Mouse (Mus musculus) gastrocnemius, postnatal 36 days (tissue): ENCODE measurements around the gene Cd180. TPM values are rescaled to one million over a fixed set of nuclear protein-coding genes. Genes with fewer than 3 reads are reported as not detected.
"Not testable (repeated sequence)": the region's sequence is repeated elsewhere in the genome, so short reads cannot be mapped to it uniquely, and the experiment has no call there.

Experiments
- DNase-seq, 2 experiments: peaks; one replicate each; pipeline ENCODE4 v3.0.0; 2022
- intact Hi-C: fragments of 180-260 bp; cut with DNase I; formaldehyde crosslinking; loops from one replicate; pipeline ENCODE4 v1.15.1; 2025
- total RNA-seq, 2 experiments: library from RNA; stranded (reverse); gene quantifications; 2 replicates each; pipeline ENCODE4 v1.2.3; 2021

Cd180 gene
- total RNA-seq, 2 experiments from 2014 or later = 0.27 to 0.28 TPM

DNA sequence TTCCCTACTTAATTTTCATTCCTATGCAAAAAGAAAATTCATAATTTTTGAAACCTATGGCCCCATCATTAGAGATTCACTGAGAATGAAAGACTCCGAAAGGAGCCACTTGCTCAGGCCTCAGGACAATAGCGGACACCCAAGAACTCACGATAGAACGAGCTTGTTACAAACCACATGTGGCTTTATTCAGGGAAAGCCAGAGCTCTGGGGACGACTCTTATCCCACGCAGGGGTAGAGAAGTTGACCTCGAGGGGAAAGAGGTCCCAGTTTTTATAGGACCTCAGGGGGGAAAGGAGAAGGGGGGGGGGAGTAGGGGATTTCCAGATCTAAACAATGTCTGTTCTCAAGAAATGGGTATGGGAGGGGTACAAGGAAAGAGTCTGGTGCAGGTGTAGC is 35.6 kb downstream of the Cd180 start:
- DNase-seq, intact Hi-C loops: not testable (repeated sequence)

DNA sequence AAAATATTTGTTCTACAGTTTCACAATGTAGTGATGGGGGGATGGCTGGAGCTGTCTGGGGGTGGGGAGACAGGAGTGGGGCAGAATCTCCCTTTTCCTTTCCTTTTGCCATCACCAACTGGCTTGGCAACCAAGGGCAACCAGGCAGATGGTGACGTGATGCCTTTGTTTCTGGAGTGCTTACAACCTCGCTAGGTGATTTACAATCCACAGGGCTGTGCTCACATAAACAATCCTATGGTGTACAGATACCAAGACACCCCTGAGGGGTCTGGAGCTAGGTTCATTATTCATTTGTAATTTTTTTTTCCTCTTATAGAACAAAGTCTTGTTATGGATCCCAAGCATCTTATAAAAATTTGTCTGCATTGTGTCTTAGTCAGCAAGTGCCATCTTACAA is 39.7 kb downstream of the Cd180 start:
- intact Hi-C loops = no loop called here
- DNase-seq = no peak

GRCm38 (mm10) chr13:102737811-102738210 is 44.5 kb downstream of the Cd180 start:
- intact Hi-C loops = no loop called here

GRCm38 (mm10) chr13:102739720-102740535 is 46.6 kb downstream of the Cd180 start:
- intact Hi-C loops = no loop called here
- DNase-seq = no peak

More at GRCm38 (mm10) chr13:102737811-102738210, 44.5 kb downstream of the Cd180 start:
- DNase-seq = no peak

DNA sequence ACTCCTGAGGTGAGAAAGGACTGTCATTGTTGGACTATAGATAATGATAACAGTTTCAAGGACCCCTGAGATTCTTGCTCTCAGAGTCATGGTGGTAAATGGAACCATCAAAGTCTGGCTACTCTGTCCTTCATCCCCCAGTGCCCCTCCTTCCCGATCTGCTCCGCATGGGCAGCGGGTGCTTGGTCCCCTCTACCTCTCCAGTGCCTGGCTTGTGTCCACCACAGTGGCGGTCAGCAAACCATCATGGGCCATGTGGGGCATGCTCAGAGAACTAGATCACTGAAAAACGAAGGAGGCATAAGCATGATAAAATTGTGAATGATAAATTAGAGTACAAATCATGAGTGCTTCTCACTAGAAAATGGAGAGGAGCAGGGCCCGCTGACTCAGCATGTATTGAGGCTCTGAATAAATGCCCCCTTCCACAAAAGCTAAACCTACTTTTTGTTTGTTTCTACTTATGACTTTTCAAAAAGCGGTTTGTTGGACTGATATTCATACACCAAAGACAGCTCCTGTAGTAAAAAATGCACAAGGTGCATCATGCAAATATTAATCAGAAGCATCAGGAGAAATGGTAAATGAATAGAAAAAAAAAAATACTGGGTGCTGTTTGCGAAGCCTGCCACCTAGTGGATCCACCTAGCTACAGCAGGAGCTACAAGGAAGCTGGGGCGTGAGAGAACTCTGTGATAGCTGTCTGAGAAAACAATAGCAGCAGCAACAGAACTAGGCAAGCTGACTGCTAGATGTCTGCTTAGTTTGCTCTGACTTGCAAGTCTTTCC is 51.3 kb downstream of the Cd180 start:
- intact Hi-C loops = loop anchor here (2.0 kb wide), 1 partner anchor 66 kb away; no protein-coding TSS in a partner anchor
- DNase-seq = peak in 1 of 2 experiments; percentile 34

DNA sequence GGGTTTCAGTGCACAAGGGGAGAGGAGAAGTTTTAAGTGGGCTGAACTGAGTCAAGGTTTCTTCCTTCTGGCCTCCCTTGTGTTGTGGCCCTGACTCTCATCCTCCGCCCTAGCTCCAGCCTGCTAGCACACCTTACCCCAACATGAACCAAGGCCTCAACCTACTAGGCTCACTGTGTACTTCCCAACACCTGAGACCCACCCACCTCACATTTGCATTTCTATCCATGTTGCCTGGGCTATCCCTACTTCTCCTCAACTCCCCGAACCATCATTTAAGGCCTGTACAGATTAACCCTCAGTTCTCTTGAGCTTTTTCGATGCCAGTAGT is 51.9 kb downstream of the Cd180 start:
- no peak for DNase-seq
- intact Hi-C loops = loop anchor here (2.0 kb wide), 1 partner anchor 66 kb away; no protein-coding TSS in a partner anchor

- no peak for DNase-seq
- intact Hi-C loops = loop anchor here (2.0 kb wide), 1 partner anchor 67 kb away; no protein-coding TSS in a partner anchor
These were observed 52.4 kb downstream of the Cd180 start for GRCm38 (mm10) chr13:102745626-102746342.

- DNase-seq = no peak
These were observed 53.6 kb downstream of the Cd180 start for GRCm38 (mm10) chr13:102746803-102747561.

GRCm38 (mm10) chr13:102749194-102749593 is 55.8 kb downstream of the Cd180 start:
- intact Hi-C loops = no loop called here
- no peak for DNase-seq

More at GRCm38 (mm10) chr13:102746803-102747561, 53.6 kb downstream of the Cd180 start:
- intact Hi-C loops = no loop called here

GRCm38 (mm10) chr13:102749891-102750290 is 56.5 kb downstream of the Cd180 start:
- intact Hi-C loops = no loop called here
- no peak for DNase-seq

DNA sequence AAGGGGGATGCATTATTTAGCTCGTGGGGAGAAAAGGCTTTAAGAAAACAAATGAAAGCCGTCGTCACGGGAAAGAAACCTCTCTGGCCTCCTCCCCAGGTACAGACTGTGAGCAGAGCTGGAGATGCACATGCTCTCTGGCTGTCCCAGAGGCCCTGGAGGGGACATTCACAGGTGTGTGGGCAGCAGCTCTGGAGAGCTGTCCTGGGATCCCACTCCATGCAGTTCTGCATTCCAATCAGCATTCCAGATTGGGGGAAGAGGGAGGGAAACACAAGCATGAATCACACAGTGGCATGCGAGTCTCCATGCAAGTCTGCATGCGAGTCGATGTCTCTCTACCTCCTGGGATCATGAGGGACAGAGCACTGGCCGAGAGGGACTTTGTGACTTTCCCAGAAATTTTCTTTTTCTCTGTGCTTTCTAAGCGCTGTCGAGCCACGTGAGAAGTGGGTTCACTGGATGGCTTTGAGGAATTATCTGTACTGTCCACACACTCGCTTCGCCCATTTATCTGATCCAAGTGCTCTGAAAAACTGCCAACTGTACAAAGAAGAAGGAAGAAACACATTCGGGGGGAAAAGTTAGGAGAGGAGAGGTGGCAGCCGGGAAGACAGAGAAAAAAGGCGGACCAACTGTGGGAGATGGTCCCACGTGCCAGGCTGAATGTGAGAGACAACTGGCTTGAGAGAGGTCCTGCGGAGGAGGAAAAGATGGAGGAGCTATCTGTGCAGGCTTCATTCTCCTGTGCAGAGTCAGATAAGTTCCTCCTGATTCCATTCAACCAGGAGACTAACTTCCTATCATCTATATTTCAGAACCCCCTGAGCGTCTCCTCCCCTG is 60.6 kb downstream of the Cd180 start:
- no peak for DNase-seq

GRCm38 (mm10) chr13:102755124-102755523 is 61.8 kb downstream of the Cd180 start:
- intact Hi-C loops = no loop called here
- DNase-seq = no peak

More for the DNA sequence above, 60.6 kb downstream of the Cd180 start:
- intact Hi-C loops = no loop called here

- intact Hi-C loops = no loop called here
- no peak for DNase-seq
These were observed 62.7 kb downstream of the Cd180 start for GRCm38 (mm10) chr13:102756071-102756470.

DNA sequence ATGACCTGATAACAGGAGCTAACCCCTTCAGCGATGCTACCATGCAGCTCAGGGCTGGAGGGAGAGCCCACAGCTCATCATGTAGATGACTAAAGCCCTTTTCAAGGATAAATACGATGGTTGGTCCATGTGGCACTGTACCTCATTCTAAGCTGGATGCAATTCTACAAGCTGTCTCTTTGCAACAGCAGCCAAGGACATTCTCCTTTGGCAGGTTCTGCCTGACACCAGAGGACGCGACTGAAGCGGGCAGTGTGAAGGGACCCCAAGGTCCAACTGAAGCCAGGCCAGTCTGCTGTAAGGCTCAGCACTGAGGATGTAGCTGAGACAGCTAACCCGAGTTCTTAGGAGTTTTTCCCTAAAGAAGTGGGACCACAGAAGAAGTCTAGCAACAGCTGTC is 64.7 kb downstream of the Cd180 start:
- no peak for DNase-seq

DNA sequence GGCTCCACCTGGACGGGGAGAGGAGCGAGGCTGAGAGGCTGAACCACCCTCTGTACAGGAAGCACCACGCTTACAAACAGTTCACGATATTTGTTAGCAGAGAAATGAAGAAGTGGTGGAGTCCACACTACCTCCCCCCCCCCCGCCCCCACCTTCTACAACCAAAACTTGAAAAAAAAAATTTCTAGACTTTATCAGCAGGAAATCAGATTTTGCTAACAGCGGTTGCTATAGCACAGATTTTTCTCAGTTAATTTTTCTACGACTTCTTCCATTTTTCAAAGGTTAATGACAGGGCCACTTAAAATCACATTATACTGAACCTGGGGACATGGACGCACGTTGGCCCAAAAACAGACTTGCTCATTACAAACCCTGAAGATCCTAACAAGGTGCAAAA is 68.1 kb downstream of the Cd180 start:
- DNase-seq = no peak
- intact Hi-C loops = no loop called here

More for the DNA sequence above, 64.7 kb downstream of the Cd180 start:
- intact Hi-C loops = no loop called here

DNA sequence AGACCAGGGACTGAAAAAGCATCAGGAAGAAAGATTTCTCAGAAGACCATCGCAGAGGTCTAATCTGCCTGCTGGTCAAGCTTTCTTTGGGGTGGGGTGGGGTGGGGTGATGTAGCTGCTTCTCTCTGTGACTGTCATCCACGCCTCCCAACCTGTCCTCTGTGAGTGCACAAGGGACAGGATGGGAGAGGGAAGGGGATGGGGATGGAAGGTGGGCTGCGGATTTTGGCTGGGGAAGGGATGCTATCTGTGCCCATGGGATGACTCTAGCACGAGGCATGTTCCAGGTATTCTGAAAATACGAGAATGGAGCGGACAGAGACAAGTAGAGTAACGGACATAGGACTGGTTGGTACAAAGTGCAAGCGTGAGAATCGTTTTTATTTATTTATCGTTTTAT is 68.8 kb downstream of the Cd180 start:
- intact Hi-C loops = no loop called here

GRCm38 (mm10) chr13:102764218-102764617 is 70.9 kb downstream of the Cd180 start:
- DNase-seq = no peak
- intact Hi-C loops = no loop called here

More for the DNA sequence above, 68.8 kb downstream of the Cd180 start:
- no peak for DNase-seq

DNA sequence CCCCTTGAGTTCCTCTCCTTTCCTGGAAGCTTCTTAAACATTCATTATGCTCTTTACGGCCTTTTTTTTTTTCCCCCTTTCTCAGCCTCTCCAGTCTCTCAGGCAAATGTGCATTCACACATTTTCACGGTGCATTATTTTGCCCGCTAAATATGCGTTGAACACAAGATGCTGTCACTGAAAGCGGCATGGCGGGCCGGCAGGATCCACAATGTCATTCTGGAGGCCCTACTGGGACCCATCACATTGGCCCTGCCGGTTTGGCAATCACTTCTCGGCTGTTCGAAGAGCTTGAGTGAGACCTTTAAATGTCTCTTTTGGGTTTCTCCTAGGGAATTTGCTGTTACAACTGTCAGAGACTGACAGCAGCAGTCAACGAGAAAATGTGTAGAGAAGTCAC is 71.9 kb downstream of the Cd180 start:
- DNase-seq = no peak
- intact Hi-C loops = no loop called here

- intact Hi-C loops = no loop called here
- no peak for DNase-seq
These were observed 73.8 kb downstream of the Cd180 start for GRCm38 (mm10) chr13:102767110-102767509.
